Mouse (Mus musculus): ENCODE measurements around the gene Brca1. TPM values are rescaled to one million over a fixed set of nuclear protein-coding genes. Genes with fewer than 3 reads are reported as not detected.
"Not testable (repeated sequence)": the region's sequence is repeated elsewhere in the genome, so short reads cannot be mapped to it uniquely, and the experiment has no call there.

Brca1 gene
- total RNA-seq, 2 experiments from 2014 or later = 0.31 to 0.57 TPM

- intact Hi-C loops (cut with DNase I) = no loop called here
- no peak for DNase-seq
These were observed 99.5 kb downstream of the Brca1 start for GRCm38 (mm10) chr11:101452093-101452774.

- intact Hi-C loops (cut with DNase I) = no loop called here
- no peak for DNase-seq
These were observed 100.2 kb downstream of the Brca1 start for GRCm38 (mm10) chr11:101451536-101451935.

GRCm38 (mm10) chr11:101450394-101450793 lies 101.4 kb downstream of the Brca1 start:
- intact Hi-C loops (cut with DNase I) = no loop called here
- no peak for DNase-seq

DNA sequence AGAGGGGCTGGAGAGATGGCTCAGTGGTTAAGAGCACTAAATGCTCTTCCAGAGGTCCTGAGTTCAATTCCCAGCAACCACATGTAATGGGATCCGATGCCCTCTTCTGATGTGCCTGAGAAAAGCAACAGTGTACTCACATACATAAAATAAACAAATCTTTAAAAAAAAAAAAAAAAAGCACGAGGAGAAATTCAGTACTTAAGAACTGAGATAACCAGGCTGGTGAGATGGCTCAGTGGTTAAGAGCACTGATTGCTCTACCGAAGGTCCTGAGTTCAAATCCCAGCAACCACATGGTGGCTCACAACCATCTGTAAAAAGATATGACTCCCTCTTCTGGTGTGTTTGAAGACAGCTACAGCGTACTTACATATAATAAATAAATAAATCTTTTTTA lies 102.2 kb downstream of the Brca1 start:
- intact Hi-C loops (cut with DNase I); DNase-seq: not testable (repeated sequence)

GRCm38 (mm10) chr11:101448899-101449298 lies 102.9 kb downstream of the Brca1 start:
- DNase-seq = no peak
- intact Hi-C loops (cut with DNase I) = no loop called here

GRCm38 (mm10) chr11:101448274-101448746 lies 103.4 kb downstream of the Brca1 start, which contains the start of gene Ifi35:
Gene Ifi35 (plus strand): TSS chr11:101448407.
- intact Hi-C loops (cut with DNase I) = no loop called here
- peak; percentile 61 to 72 for DNase-seq

DNA sequence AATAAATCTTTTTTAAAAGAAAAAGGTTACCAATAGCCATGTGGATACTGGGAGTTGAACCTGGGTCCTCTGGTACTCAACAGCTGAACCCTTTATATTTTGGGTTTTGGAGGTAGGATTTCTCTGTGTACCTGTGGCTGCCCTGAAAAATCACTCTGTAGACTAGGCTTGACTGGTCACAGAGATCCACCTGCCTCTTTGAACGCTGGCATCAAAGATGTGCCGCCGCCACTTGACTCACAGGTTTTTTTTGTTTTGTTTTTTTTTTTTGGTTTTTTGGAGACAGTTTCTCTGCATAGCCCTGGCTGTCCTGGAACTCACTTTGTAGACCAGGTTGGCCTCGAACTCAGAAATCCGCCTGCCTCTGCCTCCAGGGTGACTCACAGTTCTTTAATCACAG lies 104.0 kb downstream of the Brca1 start:
- no peak for DNase-seq
- intact Hi-C loops (cut with DNase I) = no loop called here

DNA sequence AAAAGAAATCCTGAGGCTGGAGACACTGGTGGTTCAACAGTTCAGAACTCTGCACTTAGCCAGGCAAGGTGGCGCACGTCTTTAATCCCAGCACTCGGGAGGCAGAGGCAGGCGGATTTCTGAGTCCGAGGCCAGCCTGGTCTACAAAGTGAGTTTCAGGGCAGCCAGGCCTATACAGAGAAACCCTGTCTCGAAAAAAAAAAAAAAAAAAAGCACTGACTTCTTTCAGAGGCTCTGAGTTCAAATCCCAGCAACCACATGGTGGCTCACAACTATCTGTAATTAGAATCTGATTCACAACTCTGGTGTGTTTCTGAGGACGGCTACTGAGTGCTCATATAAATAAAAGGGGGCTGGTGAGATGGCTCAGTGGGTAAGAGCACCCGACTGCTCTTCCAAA lies 104.9 kb downstream of the Brca1 start:
- DNase-seq; intact Hi-C loops (cut with DNase I): not testable (repeated sequence)

GRCm38 (mm10) chr11:101446319-101446718 lies 105.4 kb downstream of the Brca1 start:
- intact Hi-C loops (cut with DNase I) = no loop called here
- no peak for DNase-seq

DNA sequence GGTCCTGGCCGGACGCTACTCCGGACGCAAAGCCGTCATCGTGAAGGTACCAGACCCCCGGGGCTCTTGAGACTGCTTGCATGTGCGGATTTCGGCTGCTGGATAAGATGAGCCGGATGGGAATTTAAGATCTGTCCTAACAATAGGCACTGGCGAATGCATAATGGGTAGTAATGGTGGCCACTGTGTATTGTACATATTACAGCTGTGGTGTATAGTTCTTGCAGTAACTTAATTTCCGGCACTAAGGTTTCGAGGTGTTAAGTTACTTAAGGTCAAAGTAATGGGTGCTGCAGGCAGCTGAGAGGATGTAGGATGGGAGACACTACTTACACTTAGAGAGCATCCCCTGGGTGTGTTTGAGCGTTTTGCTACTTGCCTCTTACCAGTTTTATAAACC lies 109.0 kb downstream of the Brca1 start:
- no peak for DNase-seq
- intact Hi-C loops (cut with DNase I) = no loop called here

- peak; percentile 90 to 96 for DNase-seq
- intact Hi-C loops (cut with DNase I) = no loop called here
These were observed 109.5 kb downstream of the Brca1 start, which contains the start of gene Rpl27 for GRCm38 (mm10) chr11:101442127-101442693. Gene Rpl27 (plus strand): TSS chr11:101442298.

- DNase-seq; intact Hi-C loops (cut with DNase I): not testable (repeated sequence)
These were observed 110.2 kb downstream of the Brca1 start for GRCm38 (mm10) chr11:101441450-101442126.

Other genes starting within 250 kb of the Brca1 start
- gene Becn1, start 249.7 kb downstream of the Brca1 start, total RNA-seq (2021) = 10 to 100 TPM; 73.9 to 78.0 TPM
- gene Psme3, start 235.7 kb downstream of the Brca1 start, total RNA-seq (2021) = 10 to 100 TPM; 54.1 to 57.8 TPM
- 1 to 10 TPM in 1 of 2 experiments, under 1 TPM in 1; 0.92 to 1.2 TPM for gene Aoc2, start 226.9 kb downstream of the Brca1 start, total RNA-seq (2021)
- gene Aoc3, start 221.3 kb downstream of the Brca1 start, total RNA-seq (2021) = 1 to 10 TPM; 4.7 to 7.1 TPM
- not detected for gene G6pc, start 184.4 kb downstream of the Brca1 start, total RNA-seq (2021)
- 10 to 100 TPM; 10.5 to 19.4 TPM for gene Aarsd1, start 134.3 kb downstream of the Brca1 start, total RNA-seq (2021)
- 10 to 100 TPM in 1 of 2 experiments, 1 to 10 TPM in 1; 8.1 to 13.0 TPM for gene Gm27029, start 127.2 kb downstream of the Brca1 start, total RNA-seq (2021)
- gene Rundc1, start 126.9 kb downstream of the Brca1 start, total RNA-seq (2021) = 1 to 10 TPM; 6.7 to 7.9 TPM
- 100 to 1,000 TPM in 1 of 2 experiments, 10 to 100 TPM in 1; 83.5 to 111 TPM for gene Ptges3l, start 126.6 kb downstream of the Brca1 start, total RNA-seq (2021)
- 10 to 100 TPM; 35.1 to 42.1 TPM for gene Rpl27, start 109.7 kb downstream of the Brca1 start, total RNA-seq (2021)
- 10 to 100 TPM in 1 of 2 experiments, 1 to 10 TPM in 1; 9.1 to 13.0 TPM for gene Ifi35, start 103.5 kb downstream of the Brca1 start, total RNA-seq (2021)
- 1 to 10 TPM; 2.8 to 3.0 TPM for gene Rnd2, start 87.0 kb downstream of the Brca1 start, total RNA-seq (2021)
- gene Vat1, start 85.7 kb downstream of the Brca1 start, total RNA-seq (2021) = 10 to 100 TPM; 11.5 to 12.3 TPM
- gene Nbr1, start 194 bp upstream of the Brca1 start, total RNA-seq (2021) = 10 to 100 TPM; 54.0 to 61.6 TPM
- 1 to 10 TPM in 1 of 2 experiments, under 1 TPM in 1; 0.96 to 1.8 TPM for gene Tmem106a, start 30.3 kb upstream of the Brca1 start, total RNA-seq (2021)
- gene Gm11634, start 47.3 kb upstream of the Brca1 start, total RNA-seq (2021) = not detected
- gene Rdm1, start 75.2 kb upstream of the Brca1 start, total RNA-seq (2021) = 10 to 100 TPM; 22.4 to 24.3 TPM
- gene Arl4d, start 113.6 kb upstream of the Brca1 start, total RNA-seq (2021) = 1 to 10 TPM; 4.7 to 9.3 TPM
- gene Dhx8, start 181.0 kb upstream of the Brca1 start, total RNA-seq (2021) = 10 to 100 TPM; 11.9 to 13.1 TPM
- gene Etv4, start 233.4 kb upstream of the Brca1 start, total RNA-seq (2021) = 1 to 10 TPM; 4.9 to 5.1 TPM